Mouse (Mus musculus): ENCODE measurements around the gene Scarf1. TPM values are rescaled to one million over a fixed set of nuclear protein-coding genes. Genes with fewer than 3 reads are reported as not detected.

Gene Scarf1
- polyA plus RNA-seq, 1 experiment from 2014 or later = 15.2 TPM

- no peak for TF ChIP-seq CTCF (IDR thresholded peaks at IDR 0.05; ENCODE audit: low read depth)
- Histone ChIP-seq H3K9ac (no peak overlapping the region), H3K4me3 (ENCODE audit: low read depth, low read length) (no peak overlapping the region), H3K4me2 (no peak overlapping the region), H3K27me3 (ENCODE audit: insufficient read depth, low read length) (no peaks in the 10 kb centered on the region), H3K9me3 (ENCODE audit: low read depth, low read length) (no peaks in the 10 kb centered on the region), H3K36me3 (ENCODE audit: insufficient read depth) (no peaks in the 10 kb centered on the region), H3K4me1 (ENCODE audit: insufficient read depth) (0 out of 2 replicates have a peak, but pooled peaks cover 2% of the 10 kb centered on the region), H3K27ac (ENCODE audit: low read depth) (no peak overlapping the region)
- no peak for DNase-seq
- no peak for ATAC-seq (ENCODE audit: insufficient read depth)
- WGBS = 53% methylated on average over 4 of the region's 4 CpGs
These were observed 21.1 kb downstream of the Scarf1 start for GRCm38 (mm10) chr11:75534286-75535033.

- Histone ChIP-seq H3K27ac (ENCODE audit: low read depth) (no peak overlapping the region), H3K9ac (no peak overlapping the region), H3K9me3 (ENCODE audit: low read depth, low read length) (no peaks in the 10 kb centered on the region), H3K36me3 (ENCODE audit: insufficient read depth) (no peaks in the 10 kb centered on the region), H3K27me3 (ENCODE audit: insufficient read depth, low read length) (no peaks in the 10 kb centered on the region), H3K4me2 (no peak overlapping the region), H3K4me1 (ENCODE audit: insufficient read depth) (0 out of 2 replicates have a peak, but pooled peaks cover 2% of the 10 kb centered on the region), H3K4me3 (ENCODE audit: low read depth, low read length) (no peak overlapping the region)
- ATAC-seq (ENCODE audit: insufficient read depth) (no peak), DNase-seq (no peak)
- WGBS = 29% methylated on average over 13 of the region's 13 CpGs
- no peak for TF ChIP-seq CTCF (IDR thresholded peaks at IDR 0.05; ENCODE audit: low read depth)
These were observed 21.9 kb downstream of the Scarf1 start for GRCm38 (mm10) chr11:75535106-75535795.

- Histone ChIP-seq H3K27ac (ENCODE audit: low read depth) (no peak overlapping the region), H3K36me3 (ENCODE audit: insufficient read depth) (no peaks in the 10 kb centered on the region), H3K4me1 (ENCODE audit: insufficient read depth) (0 out of 2 replicates have a peak, but pooled peaks cover 2% of the 10 kb centered on the region), H3K9me3 (ENCODE audit: low read depth, low read length) (no peaks in the 10 kb centered on the region), H3K27me3 (ENCODE audit: insufficient read depth, low read length) (no peaks in the 10 kb centered on the region), H3K9ac (no peak overlapping the region), H3K4me2 (no peak overlapping the region), H3K4me3 (ENCODE audit: low read depth, low read length) (no peak overlapping the region)
- no peak for DNase-seq
- TF ChIP-seq CTCF (IDR thresholded peaks at IDR 0.05; ENCODE audit: low read depth) = no peak
- 85% methylated on average over 12 of the region's 12 CpGs for WGBS
- no peak for ATAC-seq (ENCODE audit: insufficient read depth)
These were observed 23.1 kb downstream of the Scarf1 start for GRCm38 (mm10) chr11:75536255-75537024.

GRCm38 (mm10) chr11:75537025-75537414 is 23.7 kb downstream of the Scarf1 start:
- WGBS = 74% methylated on average over 8 of the region's 8 CpGs
- H3K27me3 ChIP-seq (ENCODE audit: insufficient read depth, low read length) = no peaks in the 10 kb centered on the region
- H3K36me3 ChIP-seq (ENCODE audit: insufficient read depth) = no peaks in the 10 kb centered on the region
- no peak overlapping the region for H3K9ac ChIP-seq
- no peak for ATAC-seq (ENCODE audit: insufficient read depth)
- no peak for TF ChIP-seq CTCF (IDR thresholded peaks at IDR 0.05; ENCODE audit: low read depth)
- 0 out of 2 replicates have a peak overlapping the region, but pooled peaks have one; percentile 1 for H3K27ac ChIP-seq (ENCODE audit: low read depth)
- H3K9me3 ChIP-seq (ENCODE audit: low read depth, low read length) = no peaks in the 10 kb centered on the region
- H3K4me3 ChIP-seq (ENCODE audit: low read depth, low read length) = no peak overlapping the region
- no peak for DNase-seq
- no peak overlapping the region for H3K4me2 ChIP-seq
- H3K4me1 ChIP-seq (ENCODE audit: insufficient read depth) = 0 out of 2 replicates have a peak, but pooled peaks cover 2% of the 10 kb centered on the region

GRCm38 (mm10) chr11:75537491-75538183 is 24.3 kb downstream of the Scarf1 start:
- Histone ChIP-seq H3K9me3 (ENCODE audit: low read depth, low read length) (no peaks in the 10 kb centered on the region), H3K27ac (ENCODE audit: low read depth) (peak overlapping the region; percentile 80), H3K27me3 (ENCODE audit: insufficient read depth, low read length) (no peaks in the 10 kb centered on the region), H3K9ac (peak overlapping the region; percentile 10; the same call in 1 of the 2 replicates), H3K4me1 (ENCODE audit: insufficient read depth) (0 out of 2 replicates have a peak, but pooled peaks cover 2% of the 10 kb centered on the region), H3K4me2 (0 out of 2 replicates have a peak overlapping the region, but pooled peaks have one; percentile 7), H3K36me3 (ENCODE audit: insufficient read depth) (no peaks in the 10 kb centered on the region), H3K4me3 (ENCODE audit: low read depth, low read length) (no peak overlapping the region)
- ATAC-seq (ENCODE audit: insufficient read depth) (peak; percentile 67; the same call in 1 of the 2 replicates), DNase-seq (peak; percentile 34)
- 41% methylated on average over 11 of the region's 11 CpGs for WGBS
- TF ChIP-seq CTCF (IDR thresholded peaks at IDR 0.05; ENCODE audit: low read depth) = peak; percentile 44

- Histone ChIP-seq H3K36me3 (ENCODE audit: insufficient read depth) (no peaks in the 10 kb centered on the region), H3K4me1 (ENCODE audit: insufficient read depth) (0 out of 2 replicates have a peak, but pooled peaks cover 2% of the 10 kb centered on the region), H3K4me3 (ENCODE audit: low read depth, low read length) (no peak overlapping the region), H3K4me2 (0 out of 2 replicates have a peak overlapping the region, but pooled peaks have one; percentile 7), H3K27ac (ENCODE audit: low read depth) (peak overlapping the region; percentile 80), H3K27me3 (ENCODE audit: insufficient read depth, low read length) (no peaks in the 10 kb centered on the region), H3K9ac (peak overlapping the region; percentile 10; the same call in 1 of the 2 replicates), H3K9me3 (ENCODE audit: low read depth, low read length) (no peaks in the 10 kb centered on the region)
- 0 out of 2 replicates have a peak, but pooled peaks have one; percentile 25 for ATAC-seq (ENCODE audit: insufficient read depth)
- WGBS = 43% methylated on average over 9 of the region's 9 CpGs
- no peak for DNase-seq
- TF ChIP-seq CTCF (IDR thresholded peaks at IDR 0.05; ENCODE audit: low read depth) = no peak
These were observed 25.0 kb downstream of the Scarf1 start for GRCm38 (mm10) chr11:75538184-75538969.
